Mouse (Mus musculus): Measurements from ENCODE around the gene Kcnn1. TPM values are rescaled to one million over a fixed set of nuclear protein-coding genes. Genes with fewer than 3 reads are reported as not detected.

Kcnn1 gene
- polyA plus RNA-seq, 1 experiment from 2014 or later: 14.3 TPM

DNA sequence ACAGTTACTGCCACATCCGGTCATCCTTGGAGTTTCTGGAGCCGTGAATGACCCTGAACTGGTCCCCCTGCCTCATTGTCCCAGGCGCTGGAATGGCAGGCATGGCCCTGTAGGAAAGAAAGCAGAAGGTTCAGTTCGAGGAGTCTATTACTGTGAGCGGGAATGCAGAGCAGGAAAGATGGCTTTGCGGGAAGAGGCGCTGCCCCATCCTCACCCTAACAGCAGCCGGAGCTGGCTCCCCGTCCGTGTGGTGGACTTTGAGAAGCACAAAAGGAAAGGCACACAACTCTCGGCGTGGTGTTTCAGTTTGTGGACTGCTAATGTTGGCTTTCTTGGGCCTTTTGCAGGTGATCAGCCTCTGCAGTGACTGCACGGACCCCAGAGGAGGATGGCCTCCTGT lies 11.4 kb upstream of the Kcnn1 start:
- ATAC-seq (replicated peaks): no peak
- Histone ChIP-seq H3K9me3 (no peaks in the 10 kb centered on the region), H3K4me2 (replicated peaks) (no peak overlapping the region), H3K27me3 (no peaks in the 10 kb centered on the region), H3K4me1 (peaks cover 22% of the 10 kb centered on the region), H3K27ac (replicated peaks) (0 out of 2 replicates have a peak overlapping the region, but pooled peaks have one; percentile 95), H3K9ac (replicated peaks) (no peak overlapping the region), H3K36me3 (no peaks in the 10 kb centered on the region), H3K4me3 (no peak overlapping the region)
- 93% methylated on average over 13 of the region's 13 CpGs for WGBS

DNA sequence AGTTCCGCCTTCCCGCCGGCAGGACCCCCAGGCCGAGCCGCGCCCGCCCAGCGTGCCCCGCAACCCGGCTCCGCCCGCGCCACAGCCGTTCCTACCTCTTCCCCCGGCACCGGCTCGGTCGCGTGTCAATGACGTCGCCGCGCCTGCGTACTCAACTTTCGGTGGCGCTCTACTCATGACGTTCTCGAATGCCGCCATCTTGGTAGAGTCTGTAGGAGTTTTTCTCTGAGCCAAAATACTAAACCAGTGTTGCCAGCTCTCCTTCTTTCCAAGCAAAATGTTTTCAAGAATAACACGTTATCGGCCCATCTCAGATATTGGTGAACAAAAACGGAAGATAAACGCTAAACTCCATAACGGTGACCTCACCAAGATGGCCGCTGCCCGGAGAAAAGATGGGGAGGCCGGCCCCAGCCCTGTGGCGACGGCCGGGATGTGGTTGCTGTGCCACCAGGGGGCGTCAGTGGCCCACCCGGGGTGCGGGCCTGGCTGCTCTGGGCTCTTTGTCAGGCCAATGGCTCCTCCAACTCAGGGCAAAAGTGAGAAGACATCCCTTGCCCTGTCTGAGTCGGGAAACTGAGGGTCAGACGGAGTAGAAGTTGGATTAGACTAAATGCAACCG lies 10.4 kb upstream of the Kcnn1 start, which contains the start of gene Ccdc124:
Ccdc124 (minus strand) TSS at position 572 of the 622 bp plus-strand sequence.
- ATAC-seq (replicated peaks): peak; percentile 86

DNA sequence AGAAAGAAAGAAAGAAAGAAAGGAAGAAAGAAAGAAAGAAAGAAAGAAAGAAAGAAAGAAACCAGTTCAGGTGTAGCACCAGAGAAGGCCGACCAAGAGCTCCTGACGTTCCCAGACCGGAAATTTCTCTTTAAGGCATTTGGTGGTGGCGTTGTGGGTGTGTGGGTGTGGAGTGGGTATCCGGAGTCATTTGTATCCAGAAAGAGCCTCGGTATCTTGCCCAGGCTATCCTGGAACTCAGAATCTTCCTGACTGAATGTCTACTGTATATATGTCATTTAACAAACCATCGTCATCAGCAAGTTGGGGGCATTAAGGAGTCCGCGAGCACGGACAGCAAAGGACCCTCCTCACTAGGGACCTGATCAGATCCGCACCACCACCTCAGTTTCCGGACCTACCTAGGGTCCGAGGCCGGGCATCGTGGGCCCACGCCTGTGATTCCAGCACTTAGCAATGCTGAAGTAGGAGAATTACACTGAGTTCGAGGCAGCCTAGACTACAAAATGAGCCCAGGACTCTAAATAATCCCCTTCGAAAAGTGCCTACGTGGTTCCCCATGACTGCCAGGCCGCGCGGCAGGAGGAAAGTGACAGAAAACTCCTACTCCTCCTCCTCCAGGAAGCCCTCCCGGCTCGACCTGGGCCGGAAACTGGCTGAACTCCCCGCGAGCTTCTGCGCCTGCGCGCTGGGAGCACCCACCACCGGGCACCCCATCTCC lies 9.7 kb upstream of the Kcnn1 start:
- Histone ChIP-seq H3K4me3 (peak overlapping the region; percentile 80), H3K27ac (replicated peaks) (peak overlapping the region; percentile 95), H3K27me3 (no peaks in the 10 kb centered on the region), H3K4me2 (replicated peaks) (peak overlapping the region; percentile 93), H3K4me1 (peaks cover 38% of the 10 kb centered on the region), H3K36me3 (peaks cover 4% of the 10 kb centered on the region; the same call in 1 of the 2 replicates), H3K9ac (replicated peaks) (peak overlapping the region; percentile 72), H3K9me3 (no peaks in the 10 kb centered on the region)
- ATAC-seq (replicated peaks): peak; percentile 1; the same call in 1 of the 2 replicates
- WGBS: 6% methylated on average over 31 of the region's 31 CpGs

More for the DNA sequence above, 10.4 kb upstream of the Kcnn1 start, which contains the start of gene Ccdc124:
- Histone ChIP-seq H3K36me3 (no peaks in the 10 kb centered on the region), H3K4me1 (peaks cover 32% of the 10 kb centered on the region), H3K4me2 (replicated peaks) (peak within 1 kb of the TSS; percentile 93), H3K9ac (replicated peaks) (peak within 1 kb of the TSS; percentile 72), H3K27me3 (no peaks in the 10 kb centered on the region), H3K27ac (replicated peaks) (peak within 1 kb of the TSS; percentile 95), H3K9me3 (no peaks in the 10 kb centered on the region), H3K4me3 (peak within 1 kb of the TSS; percentile 80)
- WGBS: 1% methylated on average over 46 of the region's 46 CpGs

DNA sequence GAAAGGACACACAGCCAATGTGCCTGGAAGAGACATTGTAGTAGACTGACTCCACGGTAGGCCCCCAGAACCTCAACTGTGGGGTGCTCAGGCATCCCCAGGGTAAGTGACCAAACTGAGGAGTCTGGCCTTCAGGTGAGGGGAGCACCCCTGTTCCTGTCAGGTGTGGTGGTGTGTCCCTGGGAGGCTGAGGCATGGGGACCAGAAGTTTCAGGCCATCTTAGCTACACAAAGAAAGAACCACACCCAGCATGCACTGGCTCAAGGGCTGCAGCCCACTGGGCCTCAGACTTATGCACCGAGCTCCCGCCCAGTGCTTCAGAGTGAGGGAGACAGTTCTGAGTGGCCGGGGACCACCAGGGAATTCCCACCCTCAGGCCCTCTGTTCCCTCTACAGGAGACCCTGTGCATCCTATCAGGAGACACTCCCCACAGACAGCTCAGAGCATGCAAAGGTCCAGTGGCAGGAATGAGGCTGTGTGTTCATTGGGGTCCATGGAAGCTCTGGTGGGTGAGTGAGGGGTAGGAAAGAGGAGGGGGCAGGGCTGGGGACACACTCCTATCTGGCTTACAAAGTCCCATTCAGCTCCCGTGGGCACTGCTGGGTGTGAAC lies 8.2 kb upstream of the Kcnn1 start:
- Histone ChIP-seq H3K9me3 (no peaks in the 10 kb centered on the region), H3K9ac (replicated peaks) (no peak overlapping the region), H3K4me1 (peaks cover 44% of the 10 kb centered on the region), H3K27me3 (no peaks in the 10 kb centered on the region), H3K36me3 (peaks cover 4% of the 10 kb centered on the region; the same call in 1 of the 2 replicates), H3K4me2 (replicated peaks) (no peak overlapping the region), H3K4me3 (no peak overlapping the region), H3K27ac (replicated peaks) (no peak overlapping the region)
- 81% methylated on average over 5 of the region's 5 CpGs for WGBS
- ATAC-seq (replicated peaks): no peak

DNA sequence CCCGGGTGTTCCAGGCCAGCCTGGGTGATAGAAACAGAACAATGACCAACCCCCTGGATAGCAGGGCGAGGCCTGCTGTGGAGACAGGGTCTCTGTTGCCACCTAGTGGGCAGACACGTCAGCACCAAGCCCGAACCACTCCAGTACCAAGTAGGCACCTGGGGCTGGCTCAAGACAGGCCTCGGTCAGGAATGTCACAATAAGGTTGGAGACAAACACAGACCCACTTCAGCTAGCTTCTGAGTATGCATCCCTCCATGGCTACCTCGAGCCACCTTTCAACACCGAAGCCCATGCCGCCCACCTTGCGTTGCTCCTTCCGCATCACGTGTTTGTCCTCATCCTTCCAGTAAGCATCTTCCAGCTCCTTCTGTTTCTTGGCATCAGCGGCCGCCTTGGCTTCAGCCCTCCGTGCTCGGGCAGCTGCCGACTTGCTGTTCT lies 6.6 kb upstream of the Kcnn1 start:
- Histone ChIP-seq H3K9ac (replicated peaks) (peak overlapping the region; percentile 36), H3K36me3 (peaks cover 4% of the 10 kb centered on the region; the same call in 1 of the 2 replicates), H3K27me3 (no peaks in the 10 kb centered on the region), H3K4me1 (peaks cover 54% of the 10 kb centered on the region), H3K9me3 (no peaks in the 10 kb centered on the region), H3K4me3 (no peak overlapping the region), H3K4me2 (replicated peaks) (no peak overlapping the region), H3K27ac (replicated peaks) (peak overlapping the region; percentile 67)
- ATAC-seq (replicated peaks): 0 out of 2 replicates have a peak, but pooled peaks have one; percentile 6
- 45% methylated on average over 16 of the region's 16 CpGs for WGBS

DNA sequence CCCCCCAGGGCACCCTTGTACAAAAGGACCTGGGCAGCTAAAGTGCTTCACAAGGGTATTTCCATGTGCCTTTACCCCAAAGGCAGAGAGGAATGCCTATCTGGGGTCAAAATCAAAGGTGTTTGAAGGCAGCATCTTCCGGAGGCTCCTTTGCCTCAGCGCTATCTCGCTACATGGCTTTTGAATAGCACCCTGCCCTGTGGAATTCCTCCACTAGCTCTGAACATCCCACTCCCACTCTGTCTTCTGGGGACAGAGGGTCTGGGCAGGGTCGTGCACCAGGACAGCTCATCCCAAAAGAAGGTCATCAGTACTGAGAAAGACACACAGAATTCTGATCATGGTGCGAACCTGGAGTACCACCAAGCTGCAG lies 6.1 kb upstream of the Kcnn1 start:
- ATAC-seq (replicated peaks): no peak
- peaks cover 58% of the 10 kb centered on the region for H3K4me1 ChIP-seq
- no peaks in the 10 kb centered on the region for H3K27me3 ChIP-seq
- H3K36me3 ChIP-seq: peaks cover 4% of the 10 kb centered on the region; the same call in 1 of the 2 replicates
- H3K4me2 ChIP-seq (replicated peaks): peak overlapping the region; percentile 19; the same call in 1 of the 2 replicates
- 36% methylated on average over 5 of the region's 5 CpGs for WGBS
- peak overlapping the region; percentile 36 for H3K9ac ChIP-seq (replicated peaks)
- H3K9me3 ChIP-seq: no peaks in the 10 kb centered on the region
- no peak overlapping the region for H3K4me3 ChIP-seq
- H3K27ac ChIP-seq (replicated peaks): peak overlapping the region; percentile 67

DNA sequence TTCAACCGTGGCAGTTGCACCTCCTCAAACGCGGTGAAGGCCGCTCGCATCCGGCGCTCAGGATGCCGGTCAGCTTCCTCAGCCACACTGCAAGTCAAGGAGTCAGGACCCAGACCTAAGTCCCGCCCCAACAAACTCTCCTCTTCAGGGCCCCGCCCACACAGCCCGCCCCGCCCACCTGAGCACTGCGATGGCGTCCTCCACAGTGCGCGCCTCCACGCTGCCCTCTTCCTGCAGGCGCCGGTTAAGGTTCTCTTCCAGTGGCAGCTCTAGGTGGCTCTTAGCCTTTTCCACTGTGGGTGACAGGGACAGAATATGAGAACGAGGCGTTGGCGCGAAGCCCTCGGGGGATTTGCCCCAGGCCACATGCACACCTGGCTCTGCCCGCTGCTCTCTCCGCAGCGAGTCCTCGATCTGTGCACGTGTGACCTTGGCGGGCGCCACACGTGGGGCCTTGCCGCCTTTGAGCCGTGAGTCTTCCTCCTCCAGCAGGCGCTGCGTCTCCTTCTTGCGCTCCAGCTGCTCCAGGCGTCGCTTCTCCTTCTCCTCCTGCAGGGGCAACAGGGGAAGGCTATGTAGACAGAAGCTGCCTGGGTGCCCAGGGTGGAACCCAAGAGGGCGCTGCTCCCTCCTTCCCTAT lies 5.6 kb upstream of the Kcnn1 start:
- WGBS: 17% methylated on average over 40 of the region's 40 CpGs
- Histone ChIP-seq H3K4me3 (no peak overlapping the region), H3K27ac (replicated peaks) (peak overlapping the region; percentile 67), H3K4me1 (peaks cover 63% of the 10 kb centered on the region), H3K9me3 (no peaks in the 10 kb centered on the region), H3K9ac (replicated peaks) (peak overlapping the region; percentile 36), H3K4me2 (replicated peaks) (peak overlapping the region; percentile 19), H3K36me3 (peaks cover 4% of the 10 kb centered on the region; the same call in 1 of the 2 replicates), H3K27me3 (no peaks in the 10 kb centered on the region)
- no peak for ATAC-seq (replicated peaks)

DNA sequence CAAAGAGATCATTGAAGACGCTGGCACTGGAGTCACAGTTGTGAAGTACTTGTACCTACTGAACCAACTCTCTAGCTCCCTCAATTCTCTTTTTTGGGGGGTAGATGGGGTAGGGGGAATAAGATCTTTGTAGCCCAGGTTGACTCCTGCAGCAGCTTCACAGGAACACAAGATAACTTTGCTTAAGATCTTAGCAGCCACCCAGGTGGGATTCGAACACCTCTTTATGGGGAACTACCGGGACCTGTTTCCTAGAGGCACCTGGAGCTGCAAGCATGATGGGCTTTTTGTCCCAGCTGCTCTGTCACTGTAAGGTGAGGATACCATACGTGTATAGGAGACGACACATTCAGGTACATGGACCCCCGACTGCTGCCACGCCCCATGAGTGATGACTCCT lies 3.5 kb upstream of the Kcnn1 start:
- Histone ChIP-seq H3K9ac (replicated peaks) (no peak overlapping the region), H3K4me1 (peaks cover 70% of the 10 kb centered on the region), H3K4me3 (no peak overlapping the region), H3K36me3 (peaks cover 4% of the 10 kb centered on the region; the same call in 1 of the 2 replicates), H3K27ac (replicated peaks) (peak overlapping the region; percentile 97), H3K27me3 (no peaks in the 10 kb centered on the region; the same call in 1 of the 2 replicates), H3K9me3 (no peaks in the 10 kb centered on the region), H3K4me2 (replicated peaks) (peak overlapping the region; percentile 92; the same call in 1 of the 2 replicates)
- 84% methylated on average over 7 of the region's 7 CpGs for WGBS
- ATAC-seq (replicated peaks): no peak

DNA sequence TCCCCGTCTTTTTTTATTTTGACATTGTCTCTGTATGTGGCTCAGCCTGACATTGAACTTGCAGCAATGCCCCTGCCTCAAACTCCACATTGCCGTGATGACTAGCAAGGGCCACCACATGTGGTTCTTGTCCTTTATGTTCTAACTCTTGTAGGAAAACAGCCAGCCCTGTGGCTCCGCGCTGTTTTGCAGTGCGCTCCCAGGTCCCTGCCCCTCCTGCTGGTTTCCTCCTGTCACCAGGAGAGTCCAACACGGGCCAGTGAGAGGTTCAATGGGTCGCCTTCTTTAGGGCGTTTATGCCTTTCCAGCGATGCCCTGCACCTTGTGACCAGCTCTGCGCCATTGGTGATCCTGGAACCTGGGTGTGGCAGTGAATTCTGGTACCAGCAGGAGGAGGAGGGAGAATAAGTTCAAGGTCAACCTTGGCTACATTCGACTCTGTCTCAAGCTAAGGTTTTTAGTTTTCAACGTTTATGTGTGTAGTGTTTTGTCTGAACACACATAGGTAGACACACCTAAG lies 3.0 kb upstream of the Kcnn1 start:
- H3K36me3 ChIP-seq: peaks cover 4% of the 10 kb centered on the region; the same call in 1 of the 2 replicates
- WGBS: 6% methylated on average over 12 of the region's 12 CpGs
- no peaks in the 10 kb centered on the region for H3K9me3 ChIP-seq
- no peaks in the 10 kb centered on the region; the same call in 1 of the 2 replicates for H3K27me3 ChIP-seq
- peak overlapping the region; percentile 45 for H3K9ac ChIP-seq (replicated peaks)
- ATAC-seq (replicated peaks): no peak; the same call in none of the 2 replicates
- H3K4me1 ChIP-seq: peaks cover 68% of the 10 kb centered on the region
- peak overlapping the region; percentile 57 for H3K4me3 ChIP-seq
- H3K27ac ChIP-seq (replicated peaks): peak overlapping the region; percentile 97
- H3K4me2 ChIP-seq (replicated peaks): peak overlapping the region; percentile 92

DNA sequence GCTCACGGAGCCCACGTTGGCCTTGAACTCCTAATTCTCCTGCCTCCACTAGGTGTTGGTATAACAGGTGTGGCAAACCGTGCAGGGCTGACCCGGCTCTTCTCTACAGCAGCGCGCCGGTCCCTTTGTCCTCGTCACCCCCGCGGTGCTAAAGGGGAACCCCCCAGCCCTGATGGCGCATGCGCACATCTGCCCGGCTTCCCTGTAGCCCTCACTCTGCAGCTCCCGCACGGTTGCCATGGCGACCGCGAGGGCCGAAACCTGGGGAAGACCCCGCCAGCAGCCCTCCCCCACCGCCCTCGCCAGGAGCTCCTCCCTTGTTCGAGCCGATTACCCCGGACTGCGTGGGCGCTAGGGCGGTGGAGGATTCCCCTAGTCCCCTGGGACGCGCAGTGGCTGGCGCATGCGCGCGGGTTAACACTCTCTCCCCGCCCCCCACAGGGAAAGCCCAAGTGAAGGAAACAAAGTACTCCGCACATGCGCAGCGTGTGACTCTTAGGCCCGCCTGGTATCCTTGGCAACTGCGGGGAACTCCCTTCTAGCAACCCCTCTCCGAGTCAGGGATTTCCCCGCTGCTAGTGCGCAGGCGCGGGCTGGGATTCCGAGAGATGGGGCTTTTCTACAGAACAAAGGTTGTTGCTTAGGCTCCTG lies 2.4 kb upstream of the Kcnn1 start:
- H3K9me3 ChIP-seq: no peaks in the 10 kb centered on the region
- H3K27ac ChIP-seq (replicated peaks): peak overlapping the region; percentile 97
- H3K4me3 ChIP-seq: peak overlapping the region; percentile 57
- H3K9ac ChIP-seq (replicated peaks): peak overlapping the region; percentile 58
- peaks cover 4% of the 10 kb centered on the region; the same call in 1 of the 2 replicates for H3K36me3 ChIP-seq
- H3K4me1 ChIP-seq: peaks cover 68% of the 10 kb centered on the region
- WGBS: under 1% methylated on average over 46 of the region's 46 CpGs
- H3K27me3 ChIP-seq: no peaks in the 10 kb centered on the region; the same call in 1 of the 2 replicates
- peak overlapping the region; percentile 92 for H3K4me2 ChIP-seq (replicated peaks)
- peak; percentile 85 for ATAC-seq (replicated peaks)

All from forebrain, embryonic 15.5 days (tissue).